Mouse (Mus musculus): Measurements from ENCODE around the gene Hist1h4a. TPM values are rescaled to one million over a fixed set of nuclear protein-coding genes. Genes with fewer than 3 reads are reported as not detected.
A peak's percentile ranks its signal among the peaks of the same experiment; 100 is the strongest.

The Hist1h4a gene
- total and polyA plus RNA-seq, 3 experiments, result 9.8 to 3,025 TPM; not detected in 1

GRCm38 (mm10) chr13:23732156-23732804 is 28.8 kb downstream of the Hist1h4a start (continued):
- TF ChIP-seq MXI1 (IDR thresholded peaks at IDR 0.05; ENCODE audit: low read depth, low read length) (peak; percentile 8; the same call in 1 of the 2 replicates), SIN3A (IDR thresholded peaks at IDR 0.05; ENCODE audit: low read length) (peak; percentile 51; the same call in 1 of the 2 replicates), RCOR1 (IDR thresholded peaks at IDR 0.05; ENCODE audit: low read depth, low read length) (no peak), ETS1 (IDR thresholded peaks at IDR 0.05; ENCODE audit: low read depth, low read length) (no peak), RAD21 (IDR thresholded peaks at IDR 0.05; ENCODE audit: low read depth, low read length) (peak; percentile 96), HCFC1 (IDR thresholded peaks at IDR 0.05; ENCODE audit: low read depth, low read length) (peak; percentile 38; the same call in 1 of the 2 replicates), TBP (IDR thresholded peaks at IDR 0.05; ENCODE audit: low read depth, low read length) (no peak), ZC3H11A (IDR thresholded peaks at IDR 0.05; ENCODE audit: low read depth, low read length) (peak; percentile 97), NRF1 (IDR thresholded peaks at IDR 0.05; ENCODE audit: insufficient read depth, low read depth, low read length, poor library complexity, severe bottlenecking) (no peak), SMC3 (IDR thresholded peaks at IDR 0.05; ENCODE audit: low read depth, low read length) (peak; percentile 99), ZKSCAN1 (IDR thresholded peaks at IDR 0.05; ENCODE audit: low read depth, low read length) (no peak), CTCF (IDR thresholded peaks at IDR 0.05 in 2 of 3, conservative IDR thresholded peaks at IDR 0.05 in 1 of 3; ENCODE audit: control insufficient read depth in 1 of 3, insufficient read depth in 1 of 3, low read depth in 2 of 3, low read length in 3 of 3, poor library complexity in 1 of 3, severe bottlenecking in 1 of 3) (peak; percentile 69 to 97 (median 84)), MYC (IDR thresholded peaks at IDR 0.05; ENCODE audit: low read depth, low read length) (peak; percentile 97), ZNF384 (IDR thresholded peaks at IDR 0.05; ENCODE audit: low read depth, low read length) (no peak), MAZ (IDR thresholded peaks at IDR 0.05; ENCODE audit: low read depth, low read length) (no peak), MAFK (IDR thresholded peaks at IDR 0.05; ENCODE audit: borderline replicate concordance, low read depth, low read length) (no peak)

GRCm38 (mm10) chr13:23730479-23730878 is 30.6 kb downstream of the Hist1h4a start:
- Histone ChIP-seq H3K4me3 (ENCODE audit: control insufficient read depth in 1 of 2, insufficient read depth in 1 of 2, low read depth in 2 of 2, low read length in 2 of 2) (no peak overlapping the region), H3K9me3 (replicated peaks; ENCODE audit: insufficient read depth, low read length) (no peaks in the 10 kb centered on the region), H3K27me3 (ENCODE audit: control insufficient read depth in 1 of 2, insufficient read depth in 2 of 2, low read length in 2 of 2) (no peaks in the 10 kb centered on the region), H3K79me2 (ENCODE audit: control insufficient read depth, insufficient read depth, low read length, poor library complexity) (no peaks in the 10 kb centered on the region), H3K27ac (ENCODE audit: control insufficient read depth, low read depth, low read length) (no peak overlapping the region), H3K36me3 (ENCODE audit: control insufficient read depth in 1 of 2, insufficient read depth in 2 of 2, low read length in 2 of 2) (peaks cover 0 to 2% of the 10 kb centered on the region in 2 experiments; a peak in 2 of 4 replicates), H3K4me1 (ENCODE audit: control insufficient read depth in 1 of 2, insufficient read depth in 2 of 2, low read length in 2 of 2) (peaks cover 0 to 5% of the 10 kb centered on the region in 2 experiments; a peak in 2 of 4 replicates), H3K9ac (ENCODE audit: control insufficient read depth, low read depth, low read length, poor library complexity, severe bottlenecking) (no peak overlapping the region)
- TF ChIP-seq USF2 (IDR thresholded peaks at IDR 0.05; ENCODE audit: borderline replicate concordance in 1 of 2, insufficient read depth in 1 of 2, low read depth in 1 of 2, low read length in 2 of 2), result no peak
- TF ChIP-seq CHD1 (IDR thresholded peaks at IDR 0.05; ENCODE audit: low read depth, low read length), result no peak
- no peak for TF ChIP-seq RCOR1 (IDR thresholded peaks at IDR 0.05; ENCODE audit: low read depth, low read length)
- no peak for TF ChIP-seq TBP (IDR thresholded peaks at IDR 0.05; ENCODE audit: low read depth, low read length)
- no peak for TF ChIP-seq ZKSCAN1 (IDR thresholded peaks at IDR 0.05; ENCODE audit: low read depth, low read length)
- TF ChIP-seq ZC3H11A (IDR thresholded peaks at IDR 0.05; ENCODE audit: low read depth, low read length), result no peak
- no peak for TF ChIP-seq POLR2A (IDR thresholded peaks at IDR 0.05; ENCODE audit: control insufficient read depth in 1 of 2, insufficient read depth in 1 of 2, low read depth in 1 of 2, low read length in 2 of 2, poor library complexity in 1 of 2)
- no peak for TF ChIP-seq POLR2AphosphoS5 (IDR thresholded peaks at IDR 0.05; ENCODE audit: borderline replicate concordance, low read depth, low read length)
- TF ChIP-seq TAL1 (IDR thresholded peaks at IDR 0.05; ENCODE audit: low read length), result no peak
- no peak for TF ChIP-seq SMC3 (IDR thresholded peaks at IDR 0.05; ENCODE audit: low read depth, low read length)
- DNase-seq (ENCODE audit: low read depth, low spot score), result no peak

All from MEL (cell line).